Mouse (Mus musculus) c-Kit-positive CD71-positive TER-119-positive erythroid progenitor cells, embryonic 14.5 days (primary cell): ENCODE measurements around the gene Socs4.

Source experiments
- DNase-seq: peaks from one replicate; pipeline ENCODE4 v3.0.0-alpha.2; 2013; ENCODE audit warnings: low spot score

The Socs4 gene

DNA sequence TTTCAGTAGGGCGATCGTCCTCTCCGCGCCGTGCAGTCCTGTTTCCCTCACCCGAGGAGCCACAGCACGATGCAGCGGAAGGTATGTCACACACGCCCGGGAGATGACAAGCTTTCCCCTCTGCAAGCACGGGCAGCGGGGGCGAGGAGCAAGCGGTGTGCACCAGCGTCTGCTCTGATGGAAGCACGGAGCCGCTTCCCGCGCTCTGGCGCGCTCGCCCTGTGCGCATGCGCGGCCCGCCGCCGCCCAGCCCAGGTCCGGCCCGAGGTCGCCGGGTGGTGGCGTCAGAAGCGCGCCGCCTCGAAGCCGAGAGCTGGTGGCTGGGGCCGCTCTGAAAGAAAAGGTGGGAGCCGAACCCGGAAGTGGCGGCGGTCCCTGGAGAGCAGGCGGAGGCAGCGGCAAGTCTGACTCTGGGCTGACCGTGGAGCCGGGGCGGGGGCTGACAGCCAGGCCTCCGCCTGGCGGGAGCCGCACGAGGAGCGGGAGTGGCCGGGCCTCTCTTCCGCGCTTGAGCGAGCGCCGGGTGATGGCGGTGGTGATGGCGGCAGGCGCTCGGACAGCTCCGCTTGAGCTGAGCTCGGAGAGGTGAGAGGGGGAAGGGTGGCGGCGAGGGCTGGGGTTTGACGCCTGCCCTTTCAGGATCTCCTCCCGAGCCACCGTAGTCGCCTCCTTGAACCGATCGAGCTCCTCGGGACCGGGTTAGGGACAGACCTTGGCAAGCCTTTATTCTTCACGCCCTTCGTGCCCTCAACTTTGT is at the start of gene Socs4, which contains the start of gene Wdhd1:
TSS of gene Socs4 (plus strand) at position 295 of the 757 bp plus-strand sequence.
TSS of gene Wdhd1 (minus strand) at position 221 of the 757 bp plus-strand sequence.
- DNase-seq, result peak; percentile 91

DNA sequence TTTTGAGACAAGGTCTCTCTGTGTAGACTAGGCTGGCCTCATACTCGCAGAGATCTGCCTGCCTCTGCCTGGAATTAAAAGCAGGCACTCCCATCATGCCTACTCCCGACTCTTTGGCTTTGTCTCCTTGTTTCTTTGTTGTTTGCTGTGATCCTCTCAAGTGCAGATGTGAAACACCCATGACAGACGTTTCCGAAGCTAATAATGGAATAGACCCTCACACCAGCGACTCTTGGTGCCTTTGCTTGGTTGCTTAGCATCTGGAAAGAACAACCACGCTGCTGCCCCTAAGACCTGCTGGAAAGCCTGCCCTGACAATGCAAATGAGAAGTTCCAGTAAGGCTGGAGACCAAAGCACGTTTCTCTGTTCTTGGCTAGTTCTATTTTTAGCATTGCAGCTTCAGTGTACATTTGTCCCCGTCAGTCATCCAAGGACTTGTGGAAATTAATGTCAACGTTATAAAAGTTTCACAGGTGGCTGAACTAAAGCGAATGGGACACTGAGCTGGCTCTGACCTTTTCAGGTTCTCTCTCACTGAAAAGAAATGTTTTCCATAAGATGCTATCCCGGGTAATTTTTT is 46.8 kb upstream of the Socs4 start:
- no peak for DNase-seq

DNA sequence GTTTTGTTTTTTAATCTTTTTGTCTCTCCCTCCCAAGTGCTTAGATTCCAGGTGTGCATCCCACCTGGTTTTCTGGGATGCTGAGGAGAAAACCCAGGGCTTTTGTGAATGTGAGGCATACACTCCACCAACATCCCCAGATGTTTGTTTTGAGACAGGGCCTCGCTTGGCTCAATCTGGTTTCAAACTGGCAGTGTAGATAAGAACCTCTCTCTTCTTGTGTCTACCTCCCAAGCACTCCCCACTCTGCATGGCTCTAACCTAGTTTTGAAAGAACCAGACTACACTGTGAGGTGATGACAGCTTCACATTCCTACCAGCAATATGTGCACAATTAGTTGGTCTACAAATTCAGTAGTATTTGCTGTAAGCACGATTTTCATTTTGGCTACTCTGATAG is 43.1 kb upstream of the Socs4 start:
- DNase-seq, result peak; percentile 66

DNA sequence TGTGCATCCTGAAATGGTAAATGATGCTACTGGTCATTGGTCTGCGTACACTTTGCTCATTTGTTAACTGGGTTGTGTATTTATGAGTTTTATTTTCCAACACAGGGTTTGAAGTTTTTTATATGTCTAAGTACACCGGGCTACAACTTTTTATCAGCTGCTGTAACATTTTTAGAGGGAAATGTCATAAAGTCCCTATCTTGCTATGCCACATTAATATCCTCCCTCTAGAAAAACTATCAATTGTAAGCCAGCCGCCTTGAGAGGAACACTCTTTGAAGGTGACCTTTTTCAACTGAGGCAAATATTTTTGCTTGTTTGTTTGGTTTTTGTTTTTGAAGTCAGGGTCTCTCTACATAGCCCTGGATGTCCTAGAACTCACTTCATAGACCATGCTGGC is 42.7 kb upstream of the Socs4 start:
- DNase-seq, result peak; percentile 52

DNA sequence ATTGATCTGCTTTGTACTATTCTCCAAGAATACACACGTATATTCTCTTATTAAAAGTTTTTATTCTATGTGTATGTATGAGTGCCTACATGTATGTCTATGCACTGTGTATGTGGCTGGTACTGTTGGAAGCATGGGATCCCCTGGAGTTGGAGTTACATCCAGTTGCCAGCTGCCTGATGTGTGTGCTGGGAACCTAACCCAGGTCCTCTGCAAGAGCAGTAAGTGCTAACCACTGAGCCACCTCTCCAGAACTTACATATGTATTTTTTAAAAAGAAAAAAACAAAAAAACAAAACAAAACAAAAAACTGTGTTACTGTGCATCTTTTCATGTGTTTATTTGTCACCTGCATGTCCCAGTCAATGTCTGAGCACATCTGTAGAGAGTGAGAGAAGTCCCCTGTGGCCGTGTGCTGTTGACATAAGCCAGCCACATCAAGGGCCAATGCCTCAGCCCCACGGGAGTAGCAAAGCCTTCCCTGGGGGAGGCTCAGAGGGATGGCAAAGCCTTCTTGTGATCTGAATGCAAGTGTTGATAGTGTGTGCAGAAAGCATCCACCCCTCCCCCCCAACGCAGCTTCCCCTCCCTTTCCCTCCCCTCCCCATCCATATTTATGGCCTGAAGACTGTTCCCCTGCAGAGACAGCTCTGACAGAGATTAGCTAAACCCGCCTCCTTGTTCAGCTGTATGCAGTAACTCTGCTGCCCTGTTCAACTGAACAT is 42.0 kb upstream of the Socs4 start:
- DNase-seq, result no peak

DNA sequence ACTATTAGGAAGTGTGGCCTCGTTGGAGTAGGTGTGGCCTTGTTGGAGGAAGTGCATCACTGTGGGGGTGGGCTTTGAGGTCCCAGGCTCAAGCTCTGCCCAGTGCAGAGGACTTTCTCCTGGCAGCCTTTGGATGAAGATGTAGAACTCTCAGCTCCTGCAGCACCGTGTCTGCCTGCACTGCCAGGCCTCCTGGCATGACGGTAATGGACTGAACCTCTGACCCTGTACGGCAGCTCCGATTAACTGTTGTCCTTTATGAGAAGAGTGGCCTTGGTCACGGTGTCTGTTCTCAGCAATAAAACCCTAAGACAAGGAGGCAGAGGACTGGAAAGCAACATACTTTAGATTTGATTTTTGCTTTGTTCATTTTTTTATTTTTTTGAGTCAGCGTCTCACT is 40.2 kb upstream of the Socs4 start:
- no peak for DNase-seq

DNA sequence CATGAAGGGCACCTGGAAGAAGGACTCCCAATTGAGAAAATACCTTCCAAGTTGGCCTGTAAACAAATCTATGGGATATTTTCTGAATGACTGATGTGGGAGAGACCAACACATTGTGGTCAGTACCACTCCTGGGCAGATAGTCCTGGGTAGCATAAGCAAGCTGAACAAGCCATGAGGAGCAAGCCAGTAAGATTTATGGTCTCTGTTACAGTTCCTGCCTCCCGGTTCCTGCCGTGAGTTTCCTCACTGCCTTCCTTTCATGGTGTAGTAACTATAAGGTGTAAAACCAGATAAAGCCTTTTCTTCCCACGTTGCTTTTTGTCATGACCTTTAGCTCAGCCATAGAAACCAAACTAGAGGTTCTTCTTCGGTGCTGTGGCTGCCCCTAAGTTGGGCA is 39.4 kb upstream of the Socs4 start:
- DNase-seq, result no peak

DNA sequence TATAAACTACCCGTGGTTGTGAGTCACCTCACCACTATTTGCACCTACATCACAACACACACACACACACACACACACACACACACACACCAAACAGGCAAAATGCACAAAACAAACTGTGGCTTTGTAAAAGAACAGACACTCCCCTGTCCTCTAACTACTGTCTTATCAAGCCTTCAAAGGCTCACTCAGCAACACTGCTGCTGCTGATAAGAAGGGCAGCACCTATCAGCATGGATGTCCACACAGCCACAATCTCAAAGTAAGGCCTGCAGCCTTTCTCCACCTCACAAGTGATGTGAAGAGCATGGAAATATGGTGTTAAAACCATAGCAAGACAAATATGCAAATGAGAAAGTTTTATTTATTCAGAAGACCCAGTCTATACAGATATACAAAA is 36.1 kb upstream of the Socs4 start:
- peak; percentile 86 for DNase-seq

DNA sequence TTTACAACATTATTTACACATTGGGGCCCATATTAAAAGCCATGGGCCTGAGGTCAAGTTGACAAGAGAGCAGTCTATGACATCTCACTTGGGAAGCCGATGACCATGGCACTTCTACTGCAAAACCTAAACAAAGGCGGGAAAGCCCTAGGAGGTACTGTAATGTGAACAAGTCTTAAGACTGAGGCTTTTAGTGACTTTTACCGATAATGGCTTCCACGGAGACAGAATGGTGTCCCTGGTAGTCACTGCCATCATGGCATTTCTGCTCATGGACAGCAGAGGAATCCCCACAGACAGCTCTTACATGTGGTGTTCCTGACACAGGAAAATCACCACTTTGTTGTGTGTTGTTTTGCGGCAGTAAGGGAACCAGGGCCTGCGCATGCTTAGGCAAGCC is 35.7 kb upstream of the Socs4 start:
- no peak for DNase-seq

DNA sequence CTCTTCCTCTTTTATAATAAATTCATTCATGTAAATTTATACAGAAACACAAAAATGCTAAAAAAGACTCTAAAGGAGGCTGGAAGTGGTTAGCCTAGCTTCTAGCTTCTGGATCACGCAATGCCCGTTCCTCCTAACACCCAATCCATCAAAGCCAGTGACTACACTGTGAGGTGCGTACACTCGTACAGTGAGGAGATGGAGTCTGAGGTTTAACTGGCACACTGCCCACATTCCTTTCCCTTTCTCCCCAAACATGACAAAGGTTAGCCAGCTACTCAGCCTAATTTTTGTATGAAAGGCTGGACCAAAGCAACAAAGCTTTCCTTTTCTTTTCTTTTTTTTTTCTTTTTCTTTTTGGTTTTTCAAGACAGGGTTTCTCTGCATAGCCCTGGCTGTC is 34.0 kb upstream of the Socs4 start:
- no peak for DNase-seq

DNA sequence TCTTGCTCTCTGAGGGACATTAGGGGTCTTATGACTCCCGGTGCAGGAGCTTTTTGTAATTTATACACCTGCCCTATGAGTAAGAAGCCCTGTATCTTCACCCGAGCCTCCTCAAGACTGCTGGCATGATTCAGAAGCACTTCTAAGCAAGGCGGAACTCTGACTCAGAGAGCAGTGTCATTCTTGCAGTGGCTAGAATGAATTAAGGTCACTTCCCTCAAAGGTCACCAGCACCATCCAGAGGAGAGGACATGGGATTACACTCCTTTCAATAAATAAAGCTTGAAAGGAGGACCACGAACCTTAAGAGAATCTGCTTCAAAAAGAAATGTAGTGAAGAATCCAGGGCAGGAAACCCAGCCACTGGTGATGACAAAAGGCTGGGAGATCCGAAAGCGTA is 26.9 kb upstream of the Socs4 start:
- DNase-seq, result no peak

DNA sequence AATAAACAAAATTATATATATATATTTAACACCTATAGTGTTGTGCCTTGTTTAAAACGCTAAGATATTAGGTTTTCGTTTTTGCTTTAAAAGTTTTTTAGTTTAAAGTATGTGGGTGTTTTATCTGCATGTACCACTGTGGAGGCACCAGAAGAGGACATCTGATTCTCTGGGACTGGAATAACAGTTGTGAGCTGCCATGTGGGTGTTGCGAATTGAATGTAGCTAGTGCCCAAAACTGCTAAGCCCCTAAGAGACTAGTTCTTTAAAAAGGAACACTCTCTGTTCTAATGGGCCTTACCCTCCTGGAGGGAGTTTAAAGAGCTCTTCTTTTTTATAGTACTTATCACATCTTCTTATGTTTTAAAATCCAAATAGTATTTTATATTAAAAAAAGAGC is 11.9 kb upstream of the Socs4 start:
- DNase-seq, result no peak

DNA sequence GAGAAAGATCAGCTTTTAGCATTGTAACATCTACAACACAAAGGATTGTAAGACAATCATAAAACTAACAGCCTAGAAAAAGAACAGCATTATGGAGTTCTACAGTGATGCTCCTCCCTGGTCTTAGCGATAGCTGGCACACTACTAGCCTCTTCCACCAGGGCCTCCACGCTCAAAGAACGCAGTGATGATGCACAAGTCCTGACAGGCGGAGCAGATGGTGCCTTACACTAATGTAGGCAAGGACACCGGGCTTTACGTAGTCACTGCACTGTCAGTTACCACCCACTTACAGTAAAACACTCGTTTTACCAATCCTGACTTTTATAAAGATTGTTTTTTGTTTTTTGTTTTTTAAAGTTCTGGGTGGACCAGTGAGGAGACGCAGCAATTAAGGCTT is 10.9 kb upstream of the Socs4 start:
- DNase-seq, result no peak

DNA sequence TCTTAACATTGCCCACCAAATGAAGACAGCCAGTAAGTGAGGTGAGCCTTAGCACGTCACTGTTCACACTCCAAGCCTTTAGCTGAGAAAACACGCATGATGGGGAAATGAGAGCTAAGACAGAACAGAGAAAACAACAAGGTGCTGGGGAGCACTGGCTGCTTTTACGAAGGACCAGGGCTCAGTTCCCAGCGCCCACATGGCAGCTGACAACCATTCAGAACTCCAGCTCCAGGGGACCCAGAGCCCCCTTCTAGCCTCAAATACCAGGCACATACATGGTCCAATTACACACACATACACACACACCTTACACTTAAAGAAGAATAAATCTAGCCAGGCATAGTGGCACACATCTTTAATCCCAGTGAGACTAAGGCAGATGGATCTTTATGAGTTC is 7.7 kb upstream of the Socs4 start:
- no peak for DNase-seq

DNA sequence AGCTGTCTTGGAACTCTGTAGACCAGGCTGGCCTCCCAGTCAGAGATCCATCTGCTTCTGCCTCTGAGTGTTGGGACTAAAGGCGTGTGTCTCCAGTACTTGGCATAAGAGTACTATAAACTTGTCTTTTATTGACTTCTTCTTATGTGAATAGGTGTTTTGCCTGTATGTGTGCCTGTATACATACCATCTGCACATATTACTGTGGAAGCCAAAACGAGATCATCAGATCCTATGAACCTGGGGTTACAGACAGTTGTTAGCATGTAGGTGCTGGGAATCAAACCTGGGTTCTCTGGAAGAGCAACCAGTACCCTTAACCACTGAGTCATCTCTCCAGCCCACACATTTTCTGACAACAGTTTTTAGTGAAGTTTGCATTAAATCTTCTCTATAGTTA is 7.0 kb upstream of the Socs4 start:
- DNase-seq, result no peak

DNA sequence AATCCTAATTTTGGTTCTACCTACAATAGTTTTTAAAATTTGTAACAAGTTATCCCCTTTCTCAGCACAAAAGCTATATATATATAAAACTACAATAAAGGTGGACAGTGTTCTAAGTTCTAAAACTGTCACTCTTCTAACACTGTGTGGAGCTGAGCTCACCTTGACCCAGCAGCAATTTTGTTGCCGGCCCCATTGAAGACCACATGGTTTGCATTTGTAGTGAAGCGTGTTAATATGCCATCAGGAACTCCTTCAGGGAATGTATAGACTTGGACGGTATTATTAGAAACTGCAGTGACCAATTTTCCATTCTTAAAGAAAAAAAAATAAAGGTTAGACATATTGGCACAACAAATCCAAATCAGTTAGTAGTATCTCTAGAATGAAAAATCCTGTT is 3.0 kb upstream of the Socs4 start:
- no peak for DNase-seq

DNA sequence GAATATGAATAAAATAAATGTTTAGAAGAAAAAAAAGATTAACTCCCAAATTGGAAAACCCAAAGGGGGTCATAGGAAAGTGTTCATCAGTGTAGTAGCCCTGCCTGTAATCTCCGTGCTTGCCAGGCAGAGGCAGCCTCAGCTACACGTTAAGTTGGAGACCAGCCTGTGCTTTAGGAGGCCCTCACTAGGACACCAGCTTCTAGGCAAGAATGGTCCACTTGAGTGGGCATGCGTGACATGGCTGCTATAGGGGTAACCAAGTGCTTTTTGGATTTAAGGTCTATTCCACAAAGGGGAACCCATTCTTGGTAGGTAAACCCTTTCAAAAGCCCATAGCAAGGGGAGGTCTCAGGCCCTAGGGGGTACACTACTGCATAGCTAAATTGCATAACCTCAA is 1.3 kb upstream of the Socs4 start:
- DNase-seq, result no peak

DNA sequence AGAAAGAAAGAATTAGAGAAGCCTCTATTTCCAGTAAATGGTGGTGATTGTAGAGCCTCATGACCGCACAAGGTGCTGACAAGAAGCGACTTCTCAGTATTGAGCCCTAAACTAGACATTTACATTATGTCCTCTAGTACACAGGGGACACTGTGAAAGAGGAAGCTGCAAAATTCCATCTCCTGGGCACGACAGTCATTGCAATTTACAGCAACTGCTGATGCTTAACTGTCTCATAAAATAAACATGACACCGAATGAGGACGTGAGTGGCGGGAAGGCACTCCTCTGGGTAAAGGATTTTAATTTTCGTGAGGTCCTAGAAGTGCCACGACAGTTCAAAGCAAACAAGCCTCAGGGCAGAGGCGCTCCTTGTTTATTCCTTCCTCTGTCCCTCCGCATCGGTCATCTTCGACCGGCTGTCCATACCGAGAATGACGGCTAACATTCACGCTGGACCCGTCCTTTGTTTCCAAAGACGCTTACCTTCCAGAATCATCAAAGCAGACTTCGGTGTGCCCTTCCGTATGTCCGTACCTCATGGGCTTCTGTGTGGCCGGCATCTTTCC is 611 bp upstream of the Socs4 start:
- DNase-seq, result peak; percentile 48

DNA sequence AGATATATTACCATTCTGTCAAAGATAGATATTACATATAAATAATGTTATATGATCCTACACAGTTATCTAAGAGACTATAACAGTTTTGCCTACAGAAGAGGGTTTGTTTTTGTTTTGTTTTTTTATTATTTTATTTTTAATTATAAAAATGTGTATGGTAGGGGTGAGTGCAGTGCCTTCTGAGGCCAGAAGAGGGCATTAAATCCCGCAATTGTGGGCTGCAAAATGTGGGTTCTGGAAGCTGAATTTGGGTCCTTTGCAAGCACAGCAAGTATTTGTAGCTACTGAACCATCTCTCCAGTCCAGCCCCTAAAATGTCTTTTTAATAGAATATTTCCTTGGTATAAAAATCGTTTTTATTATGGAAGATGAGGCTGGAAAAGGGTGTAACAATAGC is 2.3 kb downstream of the Socs4 start:
- no peak for DNase-seq

DNA sequence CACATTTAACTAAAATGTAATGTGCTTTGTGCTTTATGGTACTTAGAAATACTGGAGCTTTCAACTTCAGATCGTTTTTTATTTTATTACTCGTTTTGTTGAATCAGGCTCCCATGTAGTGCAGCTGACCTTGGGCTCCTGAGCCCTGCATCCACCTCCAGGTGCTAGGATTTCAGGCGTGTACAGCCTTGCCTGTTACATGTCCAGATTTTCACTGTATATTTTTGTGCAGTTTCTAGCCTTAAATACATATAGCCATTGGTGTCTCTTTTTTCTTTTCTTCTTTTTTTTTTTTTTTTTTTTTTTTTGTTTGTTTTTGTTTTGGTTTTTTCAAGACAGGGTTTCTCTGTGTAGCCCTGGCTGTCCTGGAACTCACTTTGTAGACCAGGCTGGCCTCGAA is 4.8 kb downstream of the Socs4 start:
- DNase-seq, result no peak

DNA sequence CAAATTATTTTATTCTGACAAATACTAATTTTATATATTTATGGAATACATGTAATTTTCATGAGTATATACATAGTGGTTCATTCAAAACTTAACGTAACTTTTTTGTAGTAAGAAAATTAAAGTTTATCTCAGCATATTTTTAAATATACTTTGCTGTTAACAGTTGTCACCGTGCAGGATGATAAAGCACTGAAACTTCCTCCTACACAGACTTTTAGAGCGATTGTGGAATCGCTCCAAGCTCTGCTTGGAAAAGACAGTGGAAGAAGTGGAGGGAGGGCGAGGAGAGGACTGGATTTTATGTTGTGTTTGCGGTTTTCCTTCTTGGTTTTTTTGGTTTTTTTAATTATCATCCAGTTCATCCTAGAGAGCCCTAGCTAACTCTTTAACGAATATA is 6.8 kb downstream of the Socs4 start:
- no peak for DNase-seq

DNA sequence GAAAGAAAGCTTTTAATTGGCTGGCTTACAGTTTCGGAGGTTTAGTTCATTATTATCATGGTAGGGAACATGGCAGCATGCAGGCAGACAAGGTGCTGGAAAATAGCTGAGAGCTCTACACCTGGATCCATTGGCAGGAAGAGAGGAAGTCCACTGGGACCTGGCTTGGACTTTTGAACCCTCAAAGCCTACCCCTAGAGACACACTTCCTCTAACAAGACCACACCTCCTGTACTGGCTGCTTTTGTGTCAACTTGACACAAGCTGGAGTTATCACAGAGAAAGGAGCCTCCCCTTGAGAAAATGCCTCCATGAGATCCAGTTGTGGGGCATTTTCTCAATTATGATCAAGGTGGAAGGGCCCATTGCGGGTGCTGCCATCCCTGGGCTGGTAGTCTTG is 8.5 kb downstream of the Socs4 start:
- DNase-seq, result no peak

DNA sequence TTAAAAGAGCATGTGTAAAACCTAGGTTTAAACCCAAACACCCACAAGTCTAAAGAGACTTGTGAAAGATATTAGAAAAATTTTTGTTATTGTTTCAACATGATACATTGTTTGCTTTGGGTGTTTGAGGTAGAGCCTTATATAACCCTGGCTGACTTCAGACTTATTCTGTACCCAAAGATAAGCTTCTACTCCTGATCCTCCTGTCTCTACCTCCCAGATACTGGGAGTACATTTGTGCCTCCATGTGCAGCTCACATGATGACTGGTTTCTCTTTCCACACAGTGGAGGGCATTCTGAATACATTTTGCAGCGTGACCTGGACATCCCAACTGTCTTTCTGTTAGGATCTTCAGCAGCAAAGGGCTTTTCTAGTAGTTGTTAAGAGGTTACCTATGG is 9.5 kb downstream of the Socs4 start:
- no peak for DNase-seq
